Mouse (Mus musculus) midbrain, embryonic 12.5 days (tissue): ENCODE data around the gene Dync1li2. TPM values are rescaled to one million over a fixed set of nuclear protein-coding genes. Genes with fewer than 3 reads are reported as not detected.

ENCODE experiments used
- ATAC-seq: fragments of 200-750 bp; cut with Nextera tagmentation; 2 replicates; pipeline ENCODE4 v1.8.0; 2017; ENCODE audit warnings: low read depth, moderate TSS enrichment, moderate library complexity; ENCODE audit not compliant: low FRiP score
- H3K27ac ChIP-seq: fragments of 300-500 bp; sonication (generic); replicated peaks from 2 replicates; pipeline ENCODE4 v1.5.1; 2016; ENCODE audit warnings: mild to moderate bottlenecking
- H3K27me3 ChIP-seq: fragments of 300-500 bp; sonication (generic); 2 replicates; pipeline ENCODE4 v1.6.1; 2016; ENCODE audit warnings: mild to moderate bottlenecking
- H3K36me3 ChIP-seq: fragments of 300-500 bp; sonication (generic); 2 replicates; pipeline ENCODE4 v1.6.1; 2016
- H3K4me1 ChIP-seq: fragments of 300-500 bp; sonication (generic); 2 replicates; pipeline ENCODE4 v1.6.1; 2016
- H3K4me2 ChIP-seq: fragments of 300-500 bp; sonication (generic); replicated peaks from 2 replicates; pipeline ENCODE4 v1.6.1; 2016; ENCODE audit warnings: mild to moderate bottlenecking, moderate library complexity
- H3K4me3 ChIP-seq: fragments of 300-500 bp; sonication (generic); 2 replicates; pipeline ENCODE4 v1.5.1; 2016; ENCODE audit warnings: mild to moderate bottlenecking
- H3K9ac ChIP-seq: fragments of 300-500 bp; sonication (generic); replicated peaks from 2 replicates; pipeline ENCODE4 v1.6.1; 2016; ENCODE audit warnings: mild to moderate bottlenecking, moderate library complexity
- H3K9me3 ChIP-seq: fragments of 300-500 bp; sonication (generic); 2 replicates; pipeline ENCODE4 v1.6.1; 2016; ENCODE audit warnings: mild to moderate bottlenecking
- WGBS: fragments of 180-500 bp; shearing (Covaris S2); methylation state at CpG from one replicate; pipeline ENCODE4 v1.1.7; 2016; 5-methylcytosine and 5-hydroxymethylcytosine counted together
- polyA plus RNA-seq: library from polyadenylated mRNA; unstranded; fragments of >200 nt; fragmentation: Nextera tagmentation; extraction: Ambion mirVana; gene quantifications from 2 replicates; pipeline ENCODE4 v1.2.1, GENCODE M21; 2016

Gene Dync1li2
- polyA plus RNA-seq, 1 experiment from 2014 or later, result 132 TPM

DNA sequence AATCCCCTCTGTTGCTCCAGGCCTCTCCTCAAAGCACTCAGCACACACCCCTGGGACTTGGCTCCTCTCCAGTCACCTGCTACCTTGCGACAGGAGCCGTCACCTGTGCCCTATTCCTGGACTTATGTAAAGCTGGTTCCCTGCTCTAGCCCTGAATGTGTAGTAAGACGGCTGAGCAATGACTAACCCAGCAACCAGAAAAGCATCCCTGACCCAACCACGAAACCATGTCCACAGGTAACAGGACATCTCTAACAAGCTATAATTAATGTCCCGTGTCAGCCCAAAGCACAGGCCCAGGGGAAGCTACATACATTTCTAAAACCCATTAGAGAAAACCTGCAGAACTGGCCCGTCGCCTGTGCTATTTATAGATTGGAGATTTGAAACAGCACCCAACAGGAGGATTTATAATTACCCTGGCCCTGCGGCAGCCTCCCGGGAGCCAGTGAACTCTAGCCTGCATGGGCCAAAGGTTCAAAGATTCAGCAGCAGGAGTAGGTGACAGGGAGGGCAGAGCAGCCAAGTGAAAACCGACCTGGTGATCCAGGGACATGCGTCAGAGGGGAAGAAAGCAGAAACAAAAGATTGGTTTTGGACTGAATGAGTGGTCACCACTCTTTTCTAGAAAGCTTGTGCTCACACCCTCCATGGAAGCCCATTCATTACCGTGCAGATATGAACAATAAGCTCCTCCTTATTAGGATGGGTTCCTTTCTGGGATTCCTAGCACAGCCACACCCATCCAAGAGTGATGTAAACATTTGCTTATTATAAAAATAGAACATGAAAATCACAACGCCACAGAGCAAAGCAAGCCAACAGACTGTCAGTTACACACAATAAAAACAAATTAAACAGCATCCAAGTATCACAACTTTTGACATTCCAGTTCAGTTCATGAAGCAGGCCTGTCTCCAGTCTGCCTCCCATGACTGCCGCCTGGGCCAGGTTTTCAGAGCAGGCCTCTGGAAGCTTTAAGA lies 67.7 kb downstream of the Dync1li2 start:
- Histone ChIP-seq H3K27ac (no peak overlapping the region), H3K4me3 (no peak overlapping the region), H3K9me3 (no peaks in the 10 kb centered on the region), H3K36me3 (no peaks in the 10 kb centered on the region), H3K4me1 (peaks cover 19% of the 10 kb centered on the region), H3K9ac (no peak overlapping the region), H3K27me3 (no peaks in the 10 kb centered on the region), H3K4me2 (no peak overlapping the region)
- WGBS, result 59% methylated on average over 14 of the region's 14 CpGs
- no peak for ATAC-seq

DNA sequence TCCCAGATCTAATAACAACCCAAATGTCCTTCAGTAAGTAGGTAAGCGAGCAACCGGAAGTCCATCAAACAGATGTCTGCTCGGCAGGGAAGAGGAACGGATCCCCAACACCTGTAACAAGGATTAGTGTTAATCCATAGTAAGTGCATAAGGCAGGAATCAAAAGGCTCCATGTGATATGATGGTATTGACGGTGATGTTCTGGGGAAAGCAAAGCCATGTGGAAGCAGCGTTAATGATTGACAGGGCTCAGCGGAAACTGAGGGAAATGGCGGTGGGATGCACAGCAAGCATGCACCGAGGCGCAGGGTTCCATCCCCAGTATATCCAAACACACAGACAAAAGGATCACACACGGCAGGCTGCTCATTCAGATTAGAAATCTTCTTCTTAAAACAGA lies 68.6 kb downstream of the Dync1li2 start:
- no peaks in the 10 kb centered on the region for H3K27me3 ChIP-seq
- peaks cover 20% of the 10 kb centered on the region for H3K4me1 ChIP-seq
- no peak overlapping the region for H3K27ac ChIP-seq
- WGBS, result 62% methylated on average over 11 of the region's 11 CpGs
- no peaks in the 10 kb centered on the region for H3K36me3 ChIP-seq
- ATAC-seq, result no peak
- no peak overlapping the region for H3K4me2 ChIP-seq
- H3K9me3 ChIP-seq, result no peaks in the 10 kb centered on the region
- no peak overlapping the region for H3K9ac ChIP-seq
- H3K4me3 ChIP-seq, result no peak overlapping the region

DNA sequence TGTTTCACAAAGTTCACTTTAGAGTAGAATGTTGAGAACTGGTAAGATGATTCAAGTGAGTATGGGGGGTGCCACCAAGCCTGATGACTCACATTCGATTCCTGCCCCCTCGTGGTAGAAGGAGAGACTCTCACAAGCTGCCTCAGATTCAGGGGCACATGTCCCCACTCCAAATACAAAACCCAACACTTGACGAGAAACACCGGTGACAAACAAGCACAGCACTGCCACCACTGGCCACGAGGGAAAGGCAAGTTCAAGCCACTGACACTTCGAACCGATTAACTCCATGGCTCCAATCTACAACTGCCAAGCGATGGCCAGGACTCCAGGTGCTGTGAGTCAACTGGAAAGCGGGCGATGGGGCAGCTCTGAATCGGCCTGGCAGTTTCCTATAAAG lies 69.1 kb downstream of the Dync1li2 start:
- Histone ChIP-seq H3K27me3 (no peaks in the 10 kb centered on the region), H3K4me1 (peaks cover 20% of the 10 kb centered on the region), H3K36me3 (no peaks in the 10 kb centered on the region), H3K9ac (no peak overlapping the region), H3K4me3 (no peak overlapping the region), H3K9me3 (no peaks in the 10 kb centered on the region), H3K4me2 (no peak overlapping the region), H3K27ac (no peak overlapping the region)
- WGBS, result 89% methylated on average over 11 of the region's 11 CpGs
- ATAC-seq, result no peak

DNA sequence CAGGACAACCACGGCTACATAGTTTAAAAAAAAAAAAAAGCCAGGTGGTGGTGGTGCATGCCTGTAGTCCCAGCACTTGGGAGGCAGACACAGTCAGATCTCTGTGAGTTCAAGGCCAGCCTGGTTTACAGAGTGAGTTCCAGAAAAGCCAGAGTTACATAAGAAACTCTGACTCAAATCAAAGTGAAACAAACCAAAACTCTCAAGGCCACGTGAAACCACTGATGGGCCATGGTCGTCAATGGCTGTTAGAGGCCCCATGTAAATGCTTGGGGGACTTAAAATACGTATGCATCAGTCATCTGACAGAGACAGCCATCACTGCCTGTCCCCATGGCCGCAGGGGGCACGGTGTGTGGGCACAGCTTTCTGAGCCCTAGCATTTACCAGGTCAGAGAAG lies 71.7 kb downstream of the Dync1li2 start:
- Histone ChIP-seq H3K36me3 (no peaks in the 10 kb centered on the region), H3K4me1 (peaks cover 22% of the 10 kb centered on the region), H3K4me2 (no peak overlapping the region), H3K27ac (no peak overlapping the region), H3K9me3 (no peaks in the 10 kb centered on the region), H3K27me3 (no peaks in the 10 kb centered on the region), H3K4me3 (no peak overlapping the region), H3K9ac (no peak overlapping the region)
- no peak for ATAC-seq
- WGBS, result 85% methylated on average over 6 of the region's 6 CpGs

DNA sequence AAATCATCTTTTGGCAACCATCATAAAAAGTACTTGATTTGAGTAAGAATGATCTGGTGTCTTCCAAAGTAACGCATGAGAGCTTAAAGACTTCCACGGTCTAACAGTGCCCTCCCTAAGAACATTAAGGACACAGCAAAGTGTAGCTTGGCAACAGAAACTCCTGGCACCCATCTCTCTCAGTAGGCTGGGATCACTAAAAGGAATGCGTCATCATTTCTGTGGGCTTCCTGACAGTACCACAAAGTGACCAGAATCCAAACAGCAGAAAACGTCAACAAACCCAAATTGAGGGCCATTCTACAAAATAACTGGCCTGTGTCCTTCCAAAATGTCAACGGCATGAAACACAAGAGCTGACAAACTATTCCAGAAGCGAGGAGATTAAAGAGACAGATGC lies 72.8 kb downstream of the Dync1li2 start:
- Histone ChIP-seq H3K4me1 (peaks cover 16% of the 10 kb centered on the region), H3K27me3 (no peaks in the 10 kb centered on the region), H3K36me3 (no peaks in the 10 kb centered on the region), H3K9me3 (no peaks in the 10 kb centered on the region), H3K4me2 (no peak overlapping the region), H3K9ac (no peak overlapping the region), H3K4me3 (no peak overlapping the region), H3K27ac (no peak overlapping the region)
- ATAC-seq, result no peak
- 83% methylated on average over 6 of the region's 6 CpGs for WGBS

DNA sequence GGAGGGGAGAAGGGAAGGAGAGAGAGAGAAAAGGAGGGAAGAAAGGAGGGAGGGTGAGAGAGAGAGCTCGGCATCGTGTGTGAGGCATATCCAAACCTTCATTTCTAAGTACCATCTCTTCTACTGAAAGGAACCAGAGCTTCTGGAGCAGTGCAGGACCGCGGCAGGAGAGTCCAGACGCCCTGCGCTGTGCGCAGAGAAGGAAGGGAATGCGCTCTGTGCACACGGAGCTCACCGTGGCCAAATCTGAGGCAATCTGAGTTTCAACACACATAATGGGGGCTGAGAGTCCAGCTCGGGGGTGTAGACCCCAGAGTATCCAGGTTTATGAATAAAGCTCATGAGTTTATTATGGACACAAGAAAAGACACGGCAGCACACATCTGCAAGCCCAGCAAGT lies 73.3 kb downstream of the Dync1li2 start:
- ATAC-seq, result no peak
- H3K9ac ChIP-seq, result no peak overlapping the region
- H3K4me1 ChIP-seq, result peaks cover 12% of the 10 kb centered on the region
- no peak overlapping the region for H3K4me3 ChIP-seq
- no peak overlapping the region for H3K4me2 ChIP-seq
- WGBS, result 88% methylated on average over 12 of the region's 12 CpGs
- no peaks in the 10 kb centered on the region for H3K27me3 ChIP-seq
- no peaks in the 10 kb centered on the region for H3K36me3 ChIP-seq
- H3K27ac ChIP-seq, result no peak overlapping the region
- H3K9me3 ChIP-seq, result no peaks in the 10 kb centered on the region

Other genes with a start within 250 kb of the Dync1li2 start
- gene Tk2, start 194.5 kb downstream of the Dync1li2 start, polyA plus RNA-seq, result 38.2 and 42.5 TPM in 2 replicates
- gene Cklf, start 192.2 kb downstream of the Dync1li2 start, polyA plus RNA-seq, result 35.4 and 37.7 TPM in 2 replicates
- gene Cmtm2a, start 149.9 kb downstream of the Dync1li2 start, polyA plus RNA-seq, result not detected in 2 replicates
- gene Gm45711, start 133.0 kb downstream of the Dync1li2 start, polyA plus RNA-seq, result not detected in 2 replicates
- gene Cmtm1, start 132.9 kb downstream of the Dync1li2 start, polyA plus RNA-seq, result not detected in 2 replicates
- gene Gm11020, start 121.5 kb downstream of the Dync1li2 start, polyA plus RNA-seq, result not detected in 2 replicates
- not detected in 2 replicates for gene Cmtm2b, start 120.8 kb downstream of the Dync1li2 start, polyA plus RNA-seq
- gene Cmtm3, start 103.6 kb downstream of the Dync1li2 start, polyA plus RNA-seq, result 54.8 and 69.4 TPM in 2 replicates
- gene Cmtm4, start 47.2 kb downstream of the Dync1li2 start, polyA plus RNA-seq, result 2.0 and 2.5 TPM in 2 replicates
- gene Terb1, start 66.9 kb upstream of the Dync1li2 start, polyA plus RNA-seq, result 0.20 and 0.32 TPM in 2 replicates
- 118 and 130 TPM in 2 replicates for gene Nae1, start 91.6 kb upstream of the Dync1li2 start, polyA plus RNA-seq
- gene Car7, start 91.6 kb upstream of the Dync1li2 start, polyA plus RNA-seq, result 1.5 and 1.6 TPM in 2 replicates
- gene Pdp2, start 148.4 kb upstream of the Dync1li2 start, polyA plus RNA-seq, result 14.7 and 15.8 TPM in 2 replicates
- gene Cdh16, start 181.3 kb upstream of the Dync1li2 start, polyA plus RNA-seq, result not detected in 2 replicates
- 1.9 and 2.8 TPM in 2 replicates for gene Rrad, start 188.3 kb upstream of the Dync1li2 start, polyA plus RNA-seq
- gene Ciao2b, start 198.9 kb upstream of the Dync1li2 start, polyA plus RNA-seq, result 107 and 108 TPM in 2 replicates